Mouse (Mus musculus) liver, embryonic 13.5 days (tissue): ENCODE measurements around the gene Rpl27. TPM values are rescaled to one million over a fixed set of nuclear protein-coding genes. Genes with fewer than 3 reads are reported as not detected.
"Not testable (repeated sequence)": the region's sequence is repeated elsewhere in the genome, so short reads cannot be mapped to it uniquely, and the experiment has no call there.

ENCODE experiments used
- ATAC-seq: fragments of 200-750 bp; cut with Nextera tagmentation; 2 replicates; pipeline ENCODE4 v1.8.0; 2017; ENCODE audit warnings: low read depth, mild to moderate bottlenecking, moderate number of reproducible peaks, moderate library complexity
- DNase-seq: peaks from one replicate; pipeline ENCODE4 v3.0.0; 2022
- H3K27ac ChIP-seq: fragments of 300-500 bp; sonication (generic); 2 replicates; pipeline ENCODE4 v1.5.1; 2015; ENCODE audit warnings: moderate library complexity, mild to moderate bottlenecking, inconsistent platforms
- H3K27me3 ChIP-seq: fragments of 300-500 bp; sonication (generic); 2 replicates; pipeline ENCODE4 v1.6.1; 2015; ENCODE audit warnings: mild to moderate bottlenecking, inconsistent platforms
- H3K36me3 ChIP-seq: fragments of 300-500 bp; sonication (generic); 2 replicates; pipeline ENCODE4 v1.6.1; 2015; ENCODE audit warnings: mild to moderate bottlenecking, inconsistent platforms
- H3K4me1 ChIP-seq: fragments of 300-500 bp; sonication (generic); replicated peaks from 2 replicates; pipeline ENCODE4 v1.6.1; 2015; ENCODE audit warnings: inconsistent platforms
- H3K4me2 ChIP-seq: fragments of 300-500 bp; sonication (generic); 2 replicates; pipeline ENCODE4 v1.6.1; 2015; ENCODE audit warnings: inconsistent platforms, mild to moderate bottlenecking, moderate library complexity
- H3K4me3 ChIP-seq: fragments of 300-500 bp; sonication (generic); replicated peaks from 2 replicates; pipeline ENCODE4 v1.5.1; 2015; ENCODE audit warnings: mild to moderate bottlenecking, inconsistent platforms
- H3K9ac ChIP-seq: fragments of 300-500 bp; sonication (generic); 2 replicates; pipeline ENCODE4 v1.6.1; 2015; ENCODE audit warnings: mild to moderate bottlenecking, inconsistent platforms
- H3K9me3 ChIP-seq: fragments of 300-500 bp; sonication (generic); replicated peaks from 2 replicates; pipeline ENCODE4 v1.6.1; 2016; ENCODE audit warnings: inconsistent platforms
- WGBS: fragments of 180-500 bp; shearing (Covaris S2); methylation state at CpG from one replicate; pipeline ENCODE4 v1.1.7; 2015; ENCODE audit not compliant: insufficient replicate concordance; 5-methylcytosine and 5-hydroxymethylcytosine counted together
- polyA plus RNA-seq: library from polyadenylated mRNA; unstranded; fragments of >200 nt; fragmentation: Nextera tagmentation; extraction: Ambion mirVana; gene quantifications from 2 replicates; pipeline ENCODE4 v1.2.1, GENCODE M21; 2015

The Rpl27 gene
- polyA plus RNA-seq, 1 experiment from 2014 or later: 344 TPM

GRCm38 (mm10) chr11:101462583-101463440 is 20.7 kb downstream of the Rpl27 start:
- H3K9ac ChIP-seq: 0 out of 2 replicates have a peak overlapping the region, but pooled peaks have one; percentile 9
- H3K4me3 ChIP-seq: no peak overlapping the region
- H3K27me3 ChIP-seq: peaks cover 44% of the 10 kb centered on the region
- H3K27ac ChIP-seq: no peak overlapping the region
- DNase-seq (no peak), ATAC-seq (no peak)
- WGBS: 22% methylated on average over 13 of the region's 13 CpGs
- H3K9me3 ChIP-seq: no peaks in the 10 kb centered on the region
- H3K4me2 ChIP-seq: peak overlapping the region; percentile 97
- H3K36me3 ChIP-seq: peaks cover 32% of the 10 kb centered on the region
- H3K4me1 ChIP-seq: peaks cover 71% of the 10 kb centered on the region

DNA sequence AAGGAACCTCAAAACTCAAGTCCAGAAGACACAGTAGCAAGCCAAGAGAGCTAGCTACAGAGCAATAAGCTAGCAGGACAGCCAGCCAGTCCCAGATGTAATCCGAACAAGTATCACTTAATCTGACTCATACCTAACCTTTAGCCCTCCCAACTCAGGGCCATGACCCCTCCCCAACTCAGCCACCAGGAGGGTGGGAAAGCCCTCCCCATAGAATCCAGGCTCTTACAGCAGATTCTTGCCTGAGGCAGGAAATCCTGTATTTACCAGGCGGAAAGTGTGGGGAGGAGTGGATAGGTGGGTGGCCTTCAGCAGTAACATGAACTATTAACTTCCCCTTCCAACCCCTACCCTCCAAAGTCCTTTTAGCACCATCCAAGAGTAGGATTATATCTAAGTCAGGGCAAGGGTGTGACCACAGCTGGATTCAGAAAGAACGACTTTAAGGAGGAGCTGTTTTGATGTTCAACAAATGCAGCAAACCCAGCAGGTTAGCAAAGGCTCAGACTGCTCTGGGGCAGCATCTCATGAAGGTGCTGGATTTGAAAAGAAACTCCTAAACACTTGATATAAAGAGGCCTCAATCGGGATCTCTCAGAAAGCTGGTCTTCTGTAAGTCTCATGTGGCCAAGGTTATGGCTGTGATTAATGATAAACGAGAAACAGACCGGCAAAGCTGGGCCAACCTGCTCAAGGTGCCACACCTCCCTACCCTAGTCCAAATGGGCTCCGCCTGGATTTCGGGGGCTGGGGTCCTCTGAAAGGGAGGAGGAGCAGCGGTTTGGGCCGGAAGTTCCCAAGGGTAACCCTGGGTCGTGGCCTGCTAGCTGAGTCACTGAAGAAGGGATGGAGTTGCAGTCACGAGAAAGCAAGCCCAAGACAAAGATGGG is 22.4 kb downstream of the Rpl27 start, which contains the start of gene Rnd2:
Rnd2 (plus strand) TSS at position 789 of the 890 bp plus-strand sequence.
- ATAC-seq (no peak), DNase-seq (no peak)
- peak within 1 kb of the TSS; percentile 97 for H3K4me2 ChIP-seq
- 11% methylated on average over 12 of the region's 12 CpGs for WGBS
- H3K9ac ChIP-seq: peak within 1 kb of the TSS; percentile 70
- H3K4me3 ChIP-seq: peak within 1 kb of the TSS; percentile 69
- peaks cover 77% of the 10 kb centered on the region for H3K4me1 ChIP-seq
- peaks cover 16% of the 10 kb centered on the region for H3K36me3 ChIP-seq
- H3K9me3 ChIP-seq: no peaks in the 10 kb centered on the region
- peaks cover 60% of the 10 kb centered on the region for H3K27me3 ChIP-seq
- peak within 1 kb of the TSS; percentile 60 for H3K27ac ChIP-seq

- WGBS: under 1% methylated on average over 51 of the region's 51 CpGs
- H3K27me3 ChIP-seq: peaks cover 66% of the 10 kb centered on the region
- H3K4me2 ChIP-seq: peak overlapping the region; percentile 97
- H3K27ac ChIP-seq: peak overlapping the region; percentile 60
- peaks cover 7% of the 10 kb centered on the region for H3K36me3 ChIP-seq
- ATAC-seq (peak; percentile 37), DNase-seq (peak; percentile 42)
- H3K4me3 ChIP-seq: peak overlapping the region; percentile 69
- H3K9me3 ChIP-seq: no peaks in the 10 kb centered on the region
- peak overlapping the region; percentile 70 for H3K9ac ChIP-seq
- H3K4me1 ChIP-seq: peaks cover 73% of the 10 kb centered on the region
Observed at GRCm38 (mm10) chr11:101465101-101465868, 23.2 kb downstream of the Rpl27 start.

DNA sequence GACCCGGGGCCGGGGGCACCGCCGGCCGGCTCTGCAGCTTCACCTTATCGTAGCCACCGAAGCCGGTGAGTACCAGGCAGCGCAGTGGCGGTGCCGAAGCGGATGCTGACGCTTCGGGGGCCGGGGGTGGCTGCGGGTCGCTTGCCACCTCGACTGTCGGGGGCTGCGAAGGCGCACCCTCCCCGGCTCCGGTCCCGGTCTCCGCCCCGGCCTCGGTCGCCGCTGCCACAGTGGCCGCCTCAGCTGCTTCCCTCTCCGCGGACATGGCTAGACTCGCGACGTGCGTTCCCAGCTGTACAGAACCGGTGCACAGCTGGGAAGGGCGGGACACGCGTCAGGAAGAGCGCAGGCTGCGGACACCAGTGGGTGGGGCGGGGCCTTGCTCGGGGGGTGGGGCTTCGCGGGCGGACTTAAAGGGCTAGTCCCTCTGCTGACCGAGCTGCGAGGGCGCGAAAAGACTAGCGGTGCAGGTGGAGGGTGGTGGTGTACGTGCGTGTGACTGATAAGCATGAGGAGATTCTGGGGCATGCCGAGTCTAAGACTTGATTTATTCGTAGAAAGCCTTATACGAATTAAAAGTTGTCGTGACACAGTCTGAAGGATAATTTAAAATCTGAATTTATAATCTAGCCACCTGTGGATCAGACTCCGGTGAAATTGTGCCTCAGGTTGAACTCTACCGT is 23.9 kb downstream of the Rpl27 start, which contains the start of gene Vat1:
Vat1 (minus strand) TSS at position 362 of the 683 bp plus-strand sequence.
- H3K4me3 ChIP-seq: peak within 1 kb of the TSS; percentile 69
- peak; percentile 67 for ATAC-seq
- peak within 1 kb of the TSS; percentile 98 for H3K4me2 ChIP-seq
- DNase-seq: peak; percentile 67
- WGBS: under 1% methylated on average over 60 of the region's 60 CpGs
- no peaks in the 10 kb centered on the region for H3K9me3 ChIP-seq
- H3K9ac ChIP-seq: peak within 1 kb of the TSS; percentile 70
- H3K27ac ChIP-seq: peak within 1 kb of the TSS; percentile 60
- peaks cover 73% of the 10 kb centered on the region for H3K4me1 ChIP-seq
- H3K27me3 ChIP-seq: peaks cover 74% of the 10 kb centered on the region
- H3K36me3 ChIP-seq: peaks cover 3% of the 10 kb centered on the region; the same call in 1 of the 2 replicates

DNA sequence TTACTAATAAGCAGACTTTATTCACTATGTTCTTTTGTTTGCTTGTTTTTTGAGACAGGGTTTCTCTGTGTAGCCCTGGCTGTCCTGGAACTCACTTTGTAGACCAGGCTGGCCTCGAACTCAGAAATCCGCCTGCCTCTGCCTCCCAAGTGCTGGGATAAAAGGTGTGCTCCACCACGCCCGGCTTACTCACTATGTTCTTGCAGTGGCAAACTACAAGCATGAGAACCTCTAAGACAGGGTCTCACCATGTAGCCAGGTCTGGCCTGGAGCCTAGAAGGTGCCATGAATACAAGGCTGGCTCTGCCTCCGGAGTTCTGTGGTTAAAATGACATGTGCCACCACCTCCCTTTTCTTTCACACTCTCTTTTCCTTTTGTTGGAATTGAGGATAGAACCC is 24.5 kb downstream of the Rpl27 start:
- Histone ChIP-seq H3K27me3 (peaks cover 79% of the 10 kb centered on the region), H3K4me1 (peaks cover 73% of the 10 kb centered on the region), H3K4me2 (peak overlapping the region; percentile 97), H3K4me3 (peak overlapping the region; percentile 69)
- H3K27ac ChIP-seq, ATAC-seq, DNase-seq, H3K9me3 ChIP-seq, H3K36me3 ChIP-seq, H3K9ac ChIP-seq: not testable (repeated sequence)
- 49% methylated on average over 5 of the region's 5 CpGs for WGBS

DNA sequence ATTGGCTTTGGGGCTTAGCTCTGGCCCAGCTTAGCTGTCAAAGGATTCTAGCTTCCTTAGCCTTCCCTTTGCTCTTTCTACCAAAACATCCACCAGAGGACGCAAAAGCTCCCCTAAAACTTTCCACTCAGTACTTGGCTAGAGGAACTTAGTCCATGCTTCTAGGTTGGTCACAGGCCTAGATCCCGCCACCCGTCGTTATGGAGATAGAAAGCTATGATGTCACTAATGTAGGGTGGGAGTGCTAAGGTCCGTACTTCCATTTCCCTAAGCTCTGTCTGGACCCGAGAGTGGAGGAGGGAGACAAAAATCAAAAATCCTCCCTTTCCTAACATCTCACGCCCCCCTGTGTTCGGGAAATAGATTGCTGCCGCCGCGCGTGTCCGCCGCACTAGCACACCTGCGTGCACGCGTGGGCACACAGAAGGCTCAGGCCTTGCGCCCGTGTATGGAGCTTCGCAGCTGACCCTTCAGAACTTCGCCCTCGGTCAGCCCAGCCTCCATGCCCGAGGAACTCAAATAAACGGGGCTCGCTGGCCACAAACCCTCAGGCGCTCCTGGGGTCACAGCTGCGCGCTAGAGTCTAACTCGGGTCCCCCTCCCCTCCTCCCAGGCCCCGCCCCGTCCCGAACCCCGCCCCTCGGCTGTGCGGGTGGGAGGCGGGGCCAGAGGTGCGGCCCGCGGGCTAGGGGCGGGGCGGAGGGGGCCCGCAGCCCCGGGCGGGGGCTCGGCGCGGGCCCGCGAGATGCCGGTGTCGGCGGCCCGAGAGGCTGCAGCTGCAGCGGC is 25.6 kb downstream of the Rpl27 start:
- H3K4me2 ChIP-seq: peak overlapping the region; percentile 98
- H3K4me1 ChIP-seq: peaks cover 69% of the 10 kb centered on the region
- DNase-seq: peak; percentile 48
- no peaks in the 10 kb centered on the region for H3K9me3 ChIP-seq
- no peak overlapping the region; the same call in 1 of the 2 replicates for H3K27ac ChIP-seq
- H3K4me3 ChIP-seq: peak overlapping the region; percentile 74
- H3K27me3 ChIP-seq: peaks cover 88% of the 10 kb centered on the region
- WGBS: under 1% methylated on average over 41 of the region's 54 CpGs
- peak overlapping the region; percentile 75 for H3K9ac ChIP-seq
- peak; percentile 66 for ATAC-seq
- H3K36me3 ChIP-seq: no peaks in the 10 kb centered on the region

DNA sequence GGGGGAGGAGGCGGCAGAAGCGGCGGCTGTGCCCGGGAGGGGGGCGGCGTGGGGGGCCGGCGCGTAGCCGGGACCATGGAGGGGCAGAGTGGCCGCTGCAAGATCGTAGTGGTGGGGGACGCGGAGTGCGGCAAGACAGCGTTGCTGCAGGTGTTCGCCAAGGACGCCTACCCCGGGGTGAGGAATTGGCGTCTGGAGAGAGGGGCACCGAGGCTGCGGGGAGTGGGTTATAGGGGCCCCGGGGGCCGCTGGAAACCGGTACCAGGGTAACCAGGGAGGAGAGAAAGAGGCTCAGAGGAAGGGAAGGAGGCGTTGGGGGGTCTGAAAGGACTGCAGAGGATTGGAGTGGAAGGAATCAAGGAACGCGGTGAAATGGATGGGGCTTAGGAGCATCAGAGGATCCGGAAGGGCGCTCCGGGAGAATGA is 26.2 kb downstream of the Rpl27 start:
- Histone ChIP-seq H3K4me2 (peak overlapping the region; percentile 98), H3K4me3 (peak overlapping the region; percentile 74), H3K9ac (peak overlapping the region; percentile 75), H3K27me3 (peaks cover 90% of the 10 kb centered on the region), H3K4me1 (peaks cover 63% of the 10 kb centered on the region), H3K9me3 (no peaks in the 10 kb centered on the region), H3K36me3 (no peaks in the 10 kb centered on the region), H3K27ac (no peak overlapping the region)
- 1% methylated on average over 31 of the region's 31 CpGs for WGBS
- no peak; the same call in 1 of the 2 replicates for ATAC-seq
- DNase-seq: no peak

GRCm38 (mm10) chr11:101468731-101469130 is 26.6 kb downstream of the Rpl27 start:
- Histone ChIP-seq H3K9me3 (no peaks in the 10 kb centered on the region), H3K9ac (peak overlapping the region; percentile 75), H3K4me2 (peak overlapping the region; percentile 98), H3K4me1 (peaks cover 59% of the 10 kb centered on the region), H3K27me3 (peaks cover 87% of the 10 kb centered on the region), H3K4me3 (peak overlapping the region; percentile 74), H3K27ac (no peak overlapping the region), H3K36me3 (no peaks in the 10 kb centered on the region)
- 7% methylated on average over 13 of the region's 13 CpGs for WGBS
- ATAC-seq (no peak), DNase-seq (no peak)

GRCm38 (mm10) chr11:101469155-101469554 is 27.1 kb downstream of the Rpl27 start:
- Histone ChIP-seq H3K36me3 (no peaks in the 10 kb centered on the region), H3K27ac (no peak overlapping the region), H3K4me1 (peaks cover 54% of the 10 kb centered on the region), H3K9me3 (no peaks in the 10 kb centered on the region), H3K27me3 (peaks cover 83% of the 10 kb centered on the region), H3K4me3 (peak overlapping the region; percentile 74; the same call in 1 of the 2 replicates), H3K4me2 (peak overlapping the region; percentile 98), H3K9ac (peak overlapping the region; percentile 75; the same call in 1 of the 2 replicates)
- WGBS: 54% methylated on average over 4 of the region's 4 CpGs
- ATAC-seq: no peak
- DNase-seq: no peak
